Mouse (Mus musculus): Measurements from ENCODE around the gene Ccdc149. TPM values are rescaled to one million over a fixed set of nuclear protein-coding genes. Genes with fewer than 3 reads are reported as not detected.

Gene Ccdc149
- polyA plus RNA-seq, 1 experiment from 2014 or later = 0.72 TPM

DNA sequence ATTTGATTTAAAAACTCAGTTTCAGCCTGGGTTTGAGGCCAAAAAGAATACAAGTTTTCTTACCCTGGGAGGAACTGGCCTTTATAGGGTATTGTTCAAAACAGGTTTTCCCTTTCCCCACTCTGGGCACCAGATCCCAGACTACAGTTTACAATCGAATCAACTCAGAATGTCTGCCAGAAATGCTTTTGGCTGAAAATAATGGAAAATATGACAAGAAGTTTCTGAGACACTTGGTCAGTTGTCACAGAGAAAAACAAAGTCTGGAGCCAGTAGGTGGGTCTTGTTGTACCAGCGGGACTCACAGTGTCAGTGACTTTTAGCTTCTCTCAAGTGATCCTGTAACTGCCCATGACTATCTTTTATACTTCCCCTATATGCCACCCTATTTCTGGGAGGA lies 120.9 kb downstream of the Ccdc149 start:
- no peaks in the 10 kb centered on the region for H3K36me3 ChIP-seq
- ATAC-seq = no peak

DNA sequence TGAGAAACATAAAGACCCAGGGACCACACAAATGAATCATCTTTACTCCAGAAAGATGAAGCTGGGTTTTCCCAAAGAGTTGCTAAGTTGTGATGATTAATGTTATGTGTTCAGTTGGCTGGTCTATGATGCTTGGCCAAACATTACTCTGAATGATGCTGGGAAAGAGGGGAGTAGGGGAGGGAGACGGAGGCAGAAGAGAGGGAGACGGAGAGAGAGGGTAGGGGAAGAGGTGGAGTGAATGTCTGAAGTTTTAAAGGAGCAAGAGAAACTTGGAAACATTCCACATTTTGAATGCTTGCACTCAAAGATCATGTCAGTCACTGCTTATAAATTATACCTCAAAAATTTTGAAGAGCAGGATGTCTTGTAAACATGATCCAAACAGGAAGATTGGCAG lies 124.4 kb downstream of the Ccdc149 start:
- no peaks in the 10 kb centered on the region for H3K27me3 ChIP-seq (replicated peaks)
- no peaks in the 10 kb centered on the region for H3K36me3 ChIP-seq
- H3K4me2 ChIP-seq = no peak overlapping the region
- 70% methylated on average over 2 of the region's 2 CpGs for WGBS (ENCODE audit: insufficient replicate concordance)
- no peak overlapping the region for H3K9ac ChIP-seq
- no peak overlapping the region for H3K4me3 ChIP-seq
- no peak overlapping the region for H3K27ac ChIP-seq
- H3K9me3 ChIP-seq (replicated peaks) = no peaks in the 10 kb centered on the region
- no peaks in the 10 kb centered on the region for H3K4me1 ChIP-seq
- no peak for ATAC-seq

More for the DNA sequence above, 120.9 kb downstream of the Ccdc149 start:
- WGBS (ENCODE audit: insufficient replicate concordance) = 70% methylated on average over 2 of the region's 2 CpGs
- no peaks in the 10 kb centered on the region for H3K4me1 ChIP-seq
- no peaks in the 10 kb centered on the region for H3K9me3 ChIP-seq (replicated peaks)
- no peak overlapping the region for H3K9ac ChIP-seq
- no peaks in the 10 kb centered on the region for H3K27me3 ChIP-seq (replicated peaks)
- H3K4me3 ChIP-seq = no peak overlapping the region
- H3K27ac ChIP-seq = no peak overlapping the region
- no peak overlapping the region for H3K4me2 ChIP-seq

DNA sequence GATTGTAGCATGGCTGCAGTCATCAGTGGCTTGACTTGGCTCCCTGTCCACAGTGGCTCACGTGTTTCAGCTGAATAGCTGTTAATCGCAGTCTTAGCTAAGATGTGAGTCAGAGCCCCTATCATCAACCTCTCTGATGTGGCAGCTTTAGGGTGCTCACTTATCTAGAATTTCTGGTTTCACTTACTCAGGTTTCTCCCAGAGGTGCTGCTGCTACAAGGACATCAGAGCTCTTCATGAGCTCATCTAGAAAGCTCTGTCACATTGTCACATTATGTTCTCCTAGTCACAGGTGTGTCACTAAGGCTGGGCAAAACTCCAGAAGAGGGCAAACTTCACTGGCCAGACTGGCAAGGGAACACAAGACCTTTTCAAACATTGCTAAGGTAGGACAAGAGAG lies 132.2 kb downstream of the Ccdc149 start:
- H3K27me3 ChIP-seq (replicated peaks) = no peaks in the 10 kb centered on the region; the same call in 1 of the 2 replicates
- no peaks in the 10 kb centered on the region for H3K9me3 ChIP-seq (replicated peaks)
- H3K36me3 ChIP-seq = no peaks in the 10 kb centered on the region
- no peak overlapping the region for H3K9ac ChIP-seq
- H3K27ac ChIP-seq = no peak overlapping the region
- no peak overlapping the region for H3K4me2 ChIP-seq
- WGBS (ENCODE audit: insufficient replicate concordance) = 67% methylated on average over 2 of the region's 2 CpGs
- H3K4me1 ChIP-seq = no peaks in the 10 kb centered on the region
- ATAC-seq = no peak
- no peak overlapping the region for H3K4me3 ChIP-seq

DNA sequence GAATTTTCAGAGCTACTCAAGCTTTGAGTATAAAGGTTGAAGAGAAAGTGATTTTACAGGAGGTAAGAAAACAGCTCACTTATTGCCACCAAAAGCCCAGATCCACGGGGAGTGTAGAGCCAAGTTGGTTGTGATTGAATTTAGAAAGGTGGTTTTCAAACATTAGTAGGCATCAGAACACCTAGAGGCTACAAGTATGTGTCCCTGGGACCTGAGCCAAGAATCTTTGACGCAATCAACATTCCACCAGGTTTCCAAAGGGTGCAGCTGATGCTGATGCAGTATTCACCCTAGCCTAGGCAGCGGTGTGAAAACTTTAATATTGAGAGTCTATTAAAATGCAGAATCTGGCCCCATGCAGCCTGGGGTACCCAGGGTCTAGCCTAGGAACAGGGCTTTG lies 135.7 kb downstream of the Ccdc149 start:
- no peaks in the 10 kb centered on the region for H3K4me1 ChIP-seq
- H3K4me2 ChIP-seq = no peak overlapping the region
- no peaks in the 10 kb centered on the region for H3K9me3 ChIP-seq (replicated peaks)
- no peak overlapping the region for H3K4me3 ChIP-seq
- no peak for ATAC-seq
- H3K27ac ChIP-seq = no peak overlapping the region
- H3K27me3 ChIP-seq (replicated peaks) = no peaks in the 10 kb centered on the region; the same call in 1 of the 2 replicates
- H3K36me3 ChIP-seq = no peaks in the 10 kb centered on the region
- 58% methylated on average over 3 of the region's 3 CpGs for WGBS (ENCODE audit: insufficient replicate concordance)
- H3K9ac ChIP-seq = no peak overlapping the region

DNA sequence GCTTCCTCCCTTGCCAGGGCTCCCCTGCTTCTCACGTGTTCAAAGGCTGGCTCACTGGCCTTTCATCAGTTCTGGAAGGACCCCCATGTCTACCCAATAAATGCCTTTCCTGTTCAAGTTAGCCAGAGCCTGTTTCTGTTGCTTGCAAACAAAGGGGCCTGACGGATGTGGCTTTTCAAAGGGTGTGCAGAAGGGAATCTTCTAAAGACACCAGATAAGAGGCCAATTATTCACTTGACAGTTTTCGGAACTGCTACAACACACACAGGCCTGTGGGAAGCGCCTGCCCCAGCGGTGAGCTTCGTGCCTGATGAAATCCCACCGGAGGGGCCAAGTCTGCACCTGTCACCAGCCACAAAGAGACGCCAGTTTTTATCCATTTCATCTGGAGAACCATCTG lies 139.2 kb downstream of the Ccdc149 start:
- H3K4me3 ChIP-seq = no peak overlapping the region
- H3K9me3 ChIP-seq (replicated peaks) = no peaks in the 10 kb centered on the region
- no peaks in the 10 kb centered on the region for H3K27me3 ChIP-seq (replicated peaks)
- no peak overlapping the region for H3K4me2 ChIP-seq
- WGBS (ENCODE audit: insufficient replicate concordance) = 23% methylated on average over 8 of the region's 8 CpGs
- H3K27ac ChIP-seq = no peak overlapping the region
- H3K36me3 ChIP-seq = no peaks in the 10 kb centered on the region
- H3K9ac ChIP-seq = no peak overlapping the region
- H3K4me1 ChIP-seq = no peaks in the 10 kb centered on the region
- ATAC-seq = no peak

Other genes with a start within 250 kb of the Ccdc149 start
- gene Sod3, start 107.7 kb downstream of the Ccdc149 start, polyA plus RNA-seq (2016; fragmentation: Nextera tagmentation; extraction: Ambion mirVana) = 1.9 and 2.0 TPM in 2 replicates
- 0.50 and 0.77 TPM in 2 replicates for gene Lgi2, start 94.9 kb upstream of the Ccdc149 start, polyA plus RNA-seq (2016; fragmentation: Nextera tagmentation; extraction: Ambion mirVana)
- gene Sepsecs, start 198.2 kb upstream of the Ccdc149 start, polyA plus RNA-seq (2016; fragmentation: Nextera tagmentation; extraction: Ambion mirVana) = 10.1 and 10.2 TPM in 2 replicates